Mouse (Mus musculus) embryonic fibroblast, embryonic 13.5 days (primary cell): ENCODE data around the gene Wdr59. TPM values are rescaled to one million over a fixed set of nuclear protein-coding genes. Genes with fewer than 3 reads are reported as not detected.
A peak's percentile ranks its signal among the peaks of the same experiment; 100 is the strongest.

Source experiments
- H3K27ac ChIP-seq: 2 replicates; pipeline ENCODE4 v1.5.1; 2012; ENCODE audit warnings: low read length, control low read depth, inconsistent platforms; ENCODE audit not compliant: insufficient read depth
- H3K4me1 ChIP-seq: 2 replicates; pipeline ENCODE4 v1.6.1; 2011; ENCODE audit warnings: low read length; ENCODE audit not compliant: control insufficient read depth, insufficient read depth
- H3K4me3 ChIP-seq: 2 replicates; pipeline ENCODE4 v1.5.1; 2011; ENCODE audit warnings: mild to moderate bottlenecking, control low read depth, low read length; ENCODE audit not compliant: insufficient read depth
- CTCF ChIP-seq: IDR thresholded peaks from 2 replicates; pipeline ENCODE4 v1.5.1; 2011; ENCODE audit warnings: mild to moderate bottlenecking, control low read depth, low read length, moderate library complexity, borderline replicate concordance; ENCODE audit not compliant: insufficient read depth
- POLR2A ChIP-seq: IDR thresholded peaks from 2 replicates; pipeline ENCODE4 v1.6.1; 2011; ENCODE audit warnings: low read depth, mild to moderate bottlenecking, control low read depth, low read length, moderate library complexity
- polyA plus RNA-seq: library from polyadenylated mRNA; stranded (reverse); fragments of >200 nt; gene quantifications from 2 replicates; pipeline ENCODE4 v1.2.4, GENCODE M21; 2011; ENCODE audit warnings: low read depth; ENCODE audit not compliant: missing spikeins, insufficient read length

Gene Wdr59
- polyA plus RNA-seq, 1 experiment: 10.9 TPM

DNA sequence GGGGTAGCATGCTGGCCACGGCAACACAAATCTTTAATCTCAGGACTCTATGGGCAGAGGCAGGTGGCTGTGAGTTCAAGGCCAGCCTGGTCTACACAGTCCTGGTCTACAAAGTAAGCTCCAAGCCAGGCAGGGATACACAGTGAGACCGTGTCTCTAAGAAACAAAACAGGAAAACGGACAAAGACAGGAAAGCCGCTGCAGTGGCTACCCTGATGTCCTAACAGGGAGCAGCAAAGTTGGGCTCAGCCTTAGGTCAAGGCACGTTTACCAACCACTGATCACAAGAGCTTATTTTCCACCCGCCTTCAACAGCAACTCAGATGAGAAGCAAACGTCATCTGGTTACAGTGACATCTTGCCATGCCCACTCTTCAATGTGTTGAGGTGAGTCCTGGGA lies 25.6 kb downstream of the Wdr59 start:
- H3K4me3 ChIP-seq: no peak overlapping the region
- H3K27ac ChIP-seq: no peak overlapping the region
- TF ChIP-seq CTCF (no peak), POLR2A (no peak)
- H3K4me1 ChIP-seq: no peaks in the 10 kb centered on the region

DNA sequence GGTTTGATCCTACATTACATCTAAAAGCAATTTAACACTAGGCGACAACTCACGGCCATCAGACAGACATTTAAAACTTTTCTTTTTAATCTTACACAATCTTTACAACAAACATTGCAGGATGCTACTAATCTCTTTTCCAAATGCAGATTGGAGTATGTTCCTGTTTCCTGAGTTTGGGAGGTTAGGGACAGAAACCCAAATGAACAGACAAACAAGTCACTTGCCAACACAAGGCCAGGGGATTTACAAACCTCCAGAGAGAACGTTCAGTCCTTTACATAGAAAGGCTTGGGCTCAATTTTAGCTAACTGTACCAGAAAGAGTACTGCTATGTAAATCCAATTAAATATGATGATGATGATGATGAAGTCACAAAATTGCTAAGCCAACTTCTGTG lies 28.7 kb downstream of the Wdr59 start:
- TF ChIP-seq CTCF: no peak
- no peak for TF ChIP-seq POLR2A
- H3K4me3 ChIP-seq: no peak overlapping the region
- no peak overlapping the region for H3K27ac ChIP-seq
- H3K4me1 ChIP-seq: no peaks in the 10 kb centered on the region

DNA sequence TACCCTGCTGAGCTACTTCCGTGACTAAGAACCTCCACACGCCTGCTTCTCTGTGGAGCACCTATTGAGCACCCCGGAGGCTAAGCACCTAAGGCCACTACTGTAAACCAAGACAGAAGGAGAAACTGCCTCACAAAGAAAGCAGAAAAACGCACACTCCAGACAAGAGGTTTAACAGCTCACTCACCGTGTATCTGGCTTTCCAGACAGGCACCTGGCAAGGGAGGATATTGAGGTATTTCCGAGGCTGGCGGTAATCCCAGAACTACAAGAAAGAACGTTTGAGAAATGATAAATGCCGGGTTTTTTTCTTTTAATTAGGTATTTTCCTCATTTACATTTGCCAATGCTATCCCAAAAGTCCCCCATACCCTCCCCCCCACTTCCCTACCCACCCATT lies 29.4 kb downstream of the Wdr59 start:
- no peak overlapping the region for H3K27ac ChIP-seq
- no peak for TF ChIP-seq CTCF
- TF ChIP-seq POLR2A: no peak
- no peaks in the 10 kb centered on the region for H3K4me1 ChIP-seq
- no peak overlapping the region for H3K4me3 ChIP-seq

DNA sequence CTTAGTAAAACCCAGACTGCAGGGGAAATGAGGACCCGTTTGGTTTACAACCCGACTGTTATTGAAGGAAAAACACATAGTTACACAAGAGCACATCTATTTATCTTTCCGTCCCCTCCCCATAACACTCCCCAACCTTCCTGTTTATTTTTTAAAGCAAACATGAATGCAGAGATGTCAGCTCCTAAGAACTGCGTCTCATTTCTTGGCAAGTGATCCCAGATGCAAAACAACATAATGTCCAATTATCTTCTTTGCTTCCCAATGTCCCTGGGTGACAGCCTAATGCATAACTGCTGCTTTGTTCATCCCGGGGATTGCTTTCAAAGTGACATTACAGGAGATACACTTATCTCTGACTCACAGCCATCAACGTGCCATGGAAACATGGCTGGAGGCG lies 30.7 kb downstream of the Wdr59 start:
- Histone ChIP-seq H3K4me3 (no peak overlapping the region), H3K4me1 (no peaks in the 10 kb centered on the region), H3K27ac (no peak overlapping the region)
- TF ChIP-seq CTCF (no peak), POLR2A (no peak)

GRCm38 (mm10) chr8:111490034-111490591 lies 31.8 kb downstream of the Wdr59 start:
- Histone ChIP-seq H3K4me1 (no peaks in the 10 kb centered on the region), H3K4me3 (no peak overlapping the region), H3K27ac (no peak overlapping the region)
- TF ChIP-seq POLR2A: no peak
- TF ChIP-seq CTCF: no peak

- no peak overlapping the region for H3K27ac ChIP-seq
- H3K4me3 ChIP-seq: no peak overlapping the region
- TF ChIP-seq CTCF (no peak), POLR2A (no peak)
- 0 out of 2 replicates have a peak, but pooled peaks cover 4% of the 10 kb centered on the region for H3K4me1 ChIP-seq
Observed at GRCm38 (mm10) chr8:111480691-111481090, 41.2 kb downstream of the Wdr59 start.

DNA sequence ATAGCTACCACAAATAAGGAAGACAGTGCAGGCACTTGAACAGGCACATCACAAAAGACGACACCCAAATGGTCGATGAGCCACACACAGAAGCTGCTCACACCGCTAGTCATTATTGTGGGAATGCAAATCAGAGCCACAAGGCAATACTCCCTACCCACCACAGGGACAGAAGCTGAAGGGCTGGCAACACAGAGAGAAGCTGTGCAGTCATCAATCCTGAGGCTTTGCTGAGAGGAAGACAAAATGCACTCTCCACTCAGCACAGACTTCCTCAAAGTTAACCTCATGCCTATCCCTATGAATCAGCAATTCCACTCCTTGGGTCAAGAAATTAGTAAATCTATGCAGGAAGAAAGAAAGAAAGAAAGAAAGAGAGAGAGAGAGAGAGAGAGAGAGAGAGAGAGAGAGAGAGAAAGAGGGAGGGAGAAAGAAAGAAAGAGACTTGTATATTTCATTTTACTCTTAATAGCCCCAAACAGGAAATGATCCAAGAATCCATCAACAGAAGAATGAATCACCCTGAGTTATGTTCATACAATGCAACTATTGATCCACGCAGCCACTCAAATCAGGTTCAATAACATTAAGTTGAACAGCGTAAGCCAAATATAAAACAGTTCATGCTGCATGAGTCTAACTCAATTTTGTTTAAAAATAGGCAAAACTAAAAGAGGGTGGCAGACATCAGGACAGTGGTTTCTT lies 44.0 kb downstream of the Wdr59 start:
- peak overlapping the region; percentile 34 for H3K27ac ChIP-seq
- 0 out of 2 replicates have a peak, but pooled peaks cover 4% of the 10 kb centered on the region for H3K4me1 ChIP-seq
- TF ChIP-seq POLR2A (no peak), CTCF (no peak)
- H3K4me3 ChIP-seq: no peak overlapping the region

- H3K27ac ChIP-seq: no peak overlapping the region
- no peaks in the 10 kb centered on the region; the same call in 1 of the 2 replicates for H3K4me1 ChIP-seq
- TF ChIP-seq CTCF (no peak), POLR2A (no peak)
- no peak overlapping the region for H3K4me3 ChIP-seq
Observed at GRCm38 (mm10) chr8:111471526-111472081, 50.3 kb downstream of the Wdr59 start.

GRCm38 (mm10) chr8:111469013-111469412 lies 52.9 kb downstream of the Wdr59 start:
- no peak overlapping the region for H3K27ac ChIP-seq
- no peak overlapping the region for H3K4me3 ChIP-seq
- TF ChIP-seq CTCF (no peak), POLR2A (no peak)
- H3K4me1 ChIP-seq: peaks cover 5% of the 10 kb centered on the region

DNA sequence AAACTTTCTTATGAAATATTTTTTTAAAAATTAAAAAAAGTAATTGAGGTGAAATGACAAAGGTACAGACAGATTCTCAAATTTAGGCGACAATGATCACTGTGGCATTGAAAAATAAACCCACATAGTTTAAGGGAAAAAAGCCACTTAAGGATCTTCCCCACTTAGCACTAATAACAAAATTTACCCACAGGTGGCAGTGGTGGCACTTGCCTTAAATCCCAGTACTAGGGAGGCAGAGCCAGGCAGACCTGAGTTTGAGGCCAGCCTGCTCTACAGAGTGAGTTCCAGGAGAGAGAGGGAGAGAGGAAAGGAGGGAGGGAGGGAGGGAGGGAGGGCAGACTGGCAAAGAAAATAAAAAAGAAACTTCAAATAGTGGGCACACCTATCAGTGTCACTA lies 56.6 kb downstream of the Wdr59 start:
- Histone ChIP-seq H3K4me1 (peaks cover 12% of the 10 kb centered on the region), H3K4me3 (no peak overlapping the region), H3K27ac (no peak overlapping the region)
- no peak for TF ChIP-seq CTCF
- TF ChIP-seq POLR2A: no peak

- TF ChIP-seq POLR2A: no peak
- TF ChIP-seq CTCF: no peak
- H3K4me1 ChIP-seq: peaks cover 12% of the 10 kb centered on the region
Observed at GRCm38 (mm10) chr8:111464526-111464925, 57.4 kb downstream of the Wdr59 start.

More at GRCm38 (mm10) chr8:111464526-111464925, 57.4 kb downstream of the Wdr59 start:
- Histone ChIP-seq H3K4me3 (no peak overlapping the region), H3K27ac (peak overlapping the region; percentile 39)
